Mouse (Mus musculus) C2C12 (cell line): Measurements from ENCODE around the gene Atg4a.

ENCODE experiments used
- CTCF ChIP-seq: IDR thresholded peaks from one replicate; pipeline ENCODE4 v1.5.1; 2011; ENCODE audit not compliant: control insufficient read depth, insufficient read depth, insufficient read length
- USF1 ChIP-seq: IDR thresholded peaks from one replicate; pipeline ENCODE4 v1.6.1; 2011; ENCODE audit warnings: low read depth, mild to moderate bottlenecking, control low read depth, moderate library complexity

GRCm38 (mm10) chrX:141175353-141175752, 218.6 kb downstream of the Atg4a start:
- TF ChIP-seq CTCF (no peak), USF1 (no peak)
